Mouse (Mus musculus) inflammation-experienced regulatory T-cells, adult 16 weeks (primary cell): ENCODE measurements around the gene Nol3. TPM values are rescaled to one million over a fixed set of nuclear protein-coding genes. Genes with fewer than 3 reads are reported as not detected.

ENCODE experiments used
- polyA plus RNA-seq: library from polyadenylated mRNA; unstranded; fragments of 100-300 nt; shearing (Covaris generic); gene quantifications from one replicate; pipeline ENCODE4 v1.2.1, GENCODE M21; 2017

Nol3 gene
- polyA plus RNA-seq, result not detected

DNA sequence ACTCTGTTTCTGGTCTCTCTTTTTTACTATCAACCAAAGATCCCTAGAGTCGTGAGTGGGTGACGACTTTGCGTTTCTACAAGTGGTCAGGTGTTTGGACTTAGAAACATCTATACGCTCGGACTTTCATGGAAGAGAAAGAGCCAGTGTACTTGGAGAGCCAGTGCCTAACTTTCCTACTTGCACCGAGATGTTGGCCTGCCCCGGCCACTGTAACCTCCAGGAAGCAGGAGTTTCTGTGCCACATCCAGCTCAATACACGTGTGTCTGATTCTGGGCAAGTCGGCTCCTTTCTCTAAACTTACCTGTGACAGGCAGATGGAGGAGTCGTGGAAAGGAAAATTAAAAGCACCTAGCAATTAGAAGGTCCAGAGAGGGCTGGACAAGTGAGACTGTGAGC is at the start of gene Nol3:
Nol3 (plus strand) TSS at position 301 of the 400 bp plus-strand sequence.

GRCm38 (mm10) chr8:105254966-105255350 is 21.0 kb upstream of the Nol3 start, which contains the start of gene B3gnt9:
TSS of gene B3gnt9 (minus strand) at chr8:105255153.

GRCm38 (mm10) chr8:105264024-105264982 is 11.6 kb upstream of the Nol3 start, which contains the start of the genes Tradd and Fbxl8:
TSS of gene Tradd (minus strand) at chr8:105264609.
TSS of gene Fbxl8 (plus strand) at chr8:105264648.

DNA sequence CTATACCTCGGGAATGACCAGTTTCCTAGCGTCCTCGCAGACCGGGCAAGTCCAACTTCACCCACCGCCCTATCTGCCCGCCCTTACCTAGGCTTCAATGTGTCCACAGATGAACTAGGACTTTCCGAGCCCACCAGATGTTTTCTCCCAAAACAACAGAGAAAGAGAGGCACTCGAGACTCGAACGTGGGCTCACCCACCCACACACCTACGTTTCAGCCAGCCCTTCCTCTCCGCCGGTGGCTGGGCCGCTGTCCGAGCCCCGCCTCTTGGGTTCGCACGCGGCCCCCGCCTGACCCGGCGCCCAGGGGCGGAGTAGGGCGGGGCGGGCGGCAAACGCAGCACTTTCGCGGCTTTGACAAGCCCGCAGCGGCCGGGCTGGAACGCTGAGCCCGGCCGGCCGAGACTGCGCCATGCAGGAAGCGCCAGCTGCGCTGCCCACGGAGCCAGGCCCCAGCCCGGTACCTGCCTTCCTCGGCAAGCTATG is 6.4 kb upstream of the Nol3 start, which contains the start of gene Hsf4:
Hsf4 (plus strand) TSS at position 341 of the 487 bp plus-strand sequence.

DNA sequence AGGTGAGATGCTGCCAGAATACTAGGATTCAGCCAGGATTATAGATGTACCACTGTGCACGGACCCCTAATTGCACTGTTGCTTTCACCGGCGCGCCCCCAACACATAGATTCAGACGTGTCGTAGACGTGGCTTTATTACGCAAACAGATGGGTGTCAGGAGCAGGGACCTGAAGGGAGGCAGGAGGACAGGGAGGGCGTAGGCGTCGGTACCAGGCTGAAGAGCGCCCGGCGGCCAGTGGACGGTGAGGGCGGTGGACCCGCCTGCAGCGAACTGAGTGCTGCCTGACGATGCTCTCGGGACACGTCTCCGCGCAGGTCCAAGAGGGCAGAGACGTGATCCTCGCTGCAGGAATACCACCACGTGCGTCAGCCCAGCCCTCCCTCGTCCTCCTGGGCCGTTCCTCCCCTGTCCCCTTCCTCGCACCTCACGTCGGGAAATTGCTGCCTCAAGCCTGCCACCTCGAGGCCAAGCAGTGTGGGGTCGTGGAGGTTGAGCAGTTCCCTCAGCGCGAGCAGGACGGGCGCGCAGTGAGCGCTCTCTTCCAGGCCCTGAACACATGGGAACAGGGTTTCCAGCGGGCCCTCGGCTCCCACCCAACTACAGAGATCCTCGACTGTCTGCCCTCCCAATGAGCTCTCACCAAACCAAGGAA is 14.0 kb downstream of the Nol3 start, which contains the start of gene 4931428F04Rik:
4931428F04Rik (minus strand) TSS at position 60 of the 656 bp plus-strand sequence.

DNA sequence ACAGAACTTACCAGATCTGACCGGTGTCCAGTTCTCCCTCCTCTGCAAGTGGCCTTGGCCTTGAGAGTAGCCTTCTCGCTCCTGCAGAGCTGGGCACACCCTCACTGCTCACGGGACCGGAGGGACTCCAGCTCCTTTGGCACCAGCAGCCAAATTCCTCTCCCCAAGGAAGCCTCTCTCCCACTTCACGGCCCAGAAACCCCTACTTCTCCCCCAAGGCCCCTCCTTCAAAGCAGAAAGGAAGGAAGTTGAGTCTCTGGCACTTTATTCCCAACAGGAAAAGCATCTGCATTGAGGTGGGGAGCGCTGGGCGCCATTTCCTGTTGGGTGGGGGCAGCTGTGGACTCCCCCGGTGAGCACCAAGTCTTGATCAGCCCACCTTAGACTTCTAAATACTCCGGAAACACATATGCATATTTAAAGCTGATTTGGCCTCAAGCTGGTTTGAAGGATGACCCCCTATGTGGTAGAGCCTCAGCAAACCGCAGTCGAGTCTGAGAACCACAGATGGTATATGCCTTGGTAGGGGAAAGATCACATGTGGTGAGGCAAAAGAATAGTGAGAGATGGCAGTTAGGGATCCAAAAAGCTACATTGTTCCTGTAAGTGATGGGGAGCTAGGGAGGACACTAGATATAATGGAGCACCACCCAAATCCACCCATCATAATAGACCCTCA is 20.1 kb downstream of the Nol3 start, which contains the start of gene Exoc3l:
Exoc3l (minus strand) TSS at position 207 of the 679 bp plus-strand sequence.

GRCm38 (mm10) chr8:105297511-105298192 is 21.7 kb downstream of the Nol3 start, which contains the start of gene E2f4:
TSS of gene E2f4 (plus strand) at chr8:105297663.

GRCm38 (mm10) chr8:105305211-105306145 is 29.5 kb downstream of the Nol3 start, which contains the start of gene Elmo3:
TSS of gene Elmo3 (plus strand) at chr8:105305601.

GRCm38 (mm10) chr8:105326141-105326672 is 50.3 kb downstream of the Nol3 start, which contains the start of the genes Lrrc29 and Tmem208:
TSS of gene Lrrc29 (minus strand) at chr8:105326278.
TSS of gene Tmem208 (plus strand) at chr8:105326354.

Other genes with a start within 250 kb of the Nol3 start
- not detected for gene Ces3a, start 227.5 kb upstream of the Nol3 start, polyA plus RNA-seq
- not detected for gene Ces3b, start 192.4 kb upstream of the Nol3 start, polyA plus RNA-seq
- gene Ces4a, start 144.3 kb upstream of the Nol3 start, polyA plus RNA-seq, result not detected
- gene Cbfb, start 105.5 kb upstream of the Nol3 start, polyA plus RNA-seq, result 31.8 TPM
- gene D230025D16Rik, start 51.0 kb upstream of the Nol3 start, polyA plus RNA-seq, result 36.3 TPM
- gene B3gnt9, start 21.0 kb upstream of the Nol3 start, polyA plus RNA-seq, result 1.9 TPM
- 60.2 TPM for gene Tradd, start 11.5 kb upstream of the Nol3 start, polyA plus RNA-seq
- 27.8 TPM for gene Fbxl8, start 11.5 kb upstream of the Nol3 start, polyA plus RNA-seq
- gene Hsf4, start 6.3 kb upstream of the Nol3 start, polyA plus RNA-seq, result 0.38 TPM
- 1.8 TPM for gene 4931428F04Rik, start 13.7 kb downstream of the Nol3 start, polyA plus RNA-seq
- 2.5 TPM for gene Exoc3l, start 20.0 kb downstream of the Nol3 start, polyA plus RNA-seq
- gene E2f4, start 21.5 kb downstream of the Nol3 start, polyA plus RNA-seq, result 92.2 TPM
- gene Elmo3, start 29.5 kb downstream of the Nol3 start, polyA plus RNA-seq, result 12.2 TPM
- gene Lrrc29, start 50.1 kb downstream of the Nol3 start, polyA plus RNA-seq, result 3.6 TPM
- 134 TPM for gene Tmem208, start 50.2 kb downstream of the Nol3 start, polyA plus RNA-seq
- 1.3 TPM for gene Fhod1, start 71.8 kb downstream of the Nol3 start, polyA plus RNA-seq
- gene Slc9a5, start 72.7 kb downstream of the Nol3 start, polyA plus RNA-seq, result 0.56 TPM
- gene Plekhg4, start 97.1 kb downstream of the Nol3 start, polyA plus RNA-seq, result not detected
- gene Kctd19, start 137.4 kb downstream of the Nol3 start, polyA plus RNA-seq, result not detected
- not detected for gene Lrrc36, start 137.4 kb downstream of the Nol3 start, polyA plus RNA-seq
- gene Tppp3, start 195.4 kb downstream of the Nol3 start, polyA plus RNA-seq, result 0.76 TPM
- gene Zdhhc1, start 220.8 kb downstream of the Nol3 start, polyA plus RNA-seq, result 3.5 TPM
- not detected for gene Hsd11b2, start 242.6 kb downstream of the Nol3 start, polyA plus RNA-seq